Mouse (Mus musculus): ENCODE results near the gene Trim13.

DNA sequence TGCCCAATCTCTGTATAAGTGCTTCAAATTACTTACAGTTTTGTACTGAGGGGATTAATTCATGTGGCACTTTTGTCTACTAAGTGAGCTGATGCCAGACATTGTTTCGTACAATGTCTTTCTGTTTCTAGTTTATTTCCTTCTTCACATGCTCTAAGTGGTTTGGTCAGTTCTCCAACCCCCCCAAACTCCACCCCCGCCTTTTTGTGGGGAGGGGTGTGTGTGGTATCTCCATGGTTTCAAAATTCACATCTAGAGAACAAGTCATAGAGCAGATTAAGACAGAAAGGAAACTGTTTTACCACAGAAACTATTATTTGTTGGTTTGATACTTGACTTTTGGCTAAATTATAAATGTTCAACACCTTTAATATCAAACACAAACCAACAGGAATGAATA lies 22.3 kb downstream of the Trim13 start:
- TF ChIP-seq CTCF (IDR thresholded peaks at IDR 0.05; ENCODE audit: control insufficient read depth, insufficient read depth, low read length) (no peak), POLR2A (IDR thresholded peaks at IDR 0.05; ENCODE audit: borderline replicate concordance, control insufficient read depth, low read depth, low read length) (no peak)
